Mouse (Mus musculus): ENCODE measurements around the gene Plscr2. TPM values are rescaled to one million over a fixed set of nuclear protein-coding genes. Genes with fewer than 3 reads are reported as not detected.

The Plscr2 gene
- 0.56 TPM for polyA plus RNA-seq (2017; shearing (Covaris generic))

GRCm38 (mm10) chr9:92275486-92276207 lies at the start of gene Plscr2:
Gene Plscr2, plus strand, starts transcription at chr9:92275602.

DNA sequence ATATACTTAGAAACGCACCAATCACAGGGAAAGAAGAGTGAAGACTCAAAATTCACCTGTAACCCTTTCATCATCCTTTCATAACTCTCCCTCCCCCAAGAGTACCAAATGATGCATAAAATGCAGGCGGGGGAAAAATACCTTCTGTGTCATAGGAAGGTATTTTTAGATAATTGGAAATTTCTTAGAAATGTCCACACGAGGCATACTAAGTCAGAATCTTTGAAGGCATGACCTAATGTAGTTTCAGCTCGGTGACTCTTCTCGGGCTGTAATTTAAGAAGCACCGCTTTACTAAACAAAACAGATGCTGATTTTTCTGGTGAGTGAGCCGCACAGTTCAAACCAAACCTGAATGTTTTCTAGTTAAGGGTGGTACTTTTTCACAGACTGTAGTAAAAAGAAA lies 26.0 kb upstream of the Plscr2 start, which contains the start of gene Plscr1:
Gene Plscr1, plus strand, starts transcription at position 304 of the 406 bp plus-strand sequence.

GRCm38 (mm10) chr9:92309077-92309476 lies 33.7 kb downstream of the Plscr2 start, which contains the start of gene 1700057G04Rik:
Gene 1700057G04Rik, plus strand, starts transcription at chr9:92309377.

Other genes starting within 250 kb of the Plscr2 start
- not detected for gene Plscr5, start 82.7 kb upstream of the Plscr2 start, polyA plus RNA-seq (2017; shearing (Covaris generic))
- 0.46 TPM for gene Plscr1, start 25.9 kb upstream of the Plscr2 start, polyA plus RNA-seq (2017; shearing (Covaris generic))
- not detected for gene 1700057G04Rik, start 33.8 kb downstream of the Plscr2 start, polyA plus RNA-seq (2017; shearing (Covaris generic))
- 0.19 TPM for gene Plscr4, start 181.8 kb downstream of the Plscr2 start, polyA plus RNA-seq (2017; shearing (Covaris generic))